Comparison of ENCODE assay signal across 7 mouse cellular contexts in the genomic region with DNA sequence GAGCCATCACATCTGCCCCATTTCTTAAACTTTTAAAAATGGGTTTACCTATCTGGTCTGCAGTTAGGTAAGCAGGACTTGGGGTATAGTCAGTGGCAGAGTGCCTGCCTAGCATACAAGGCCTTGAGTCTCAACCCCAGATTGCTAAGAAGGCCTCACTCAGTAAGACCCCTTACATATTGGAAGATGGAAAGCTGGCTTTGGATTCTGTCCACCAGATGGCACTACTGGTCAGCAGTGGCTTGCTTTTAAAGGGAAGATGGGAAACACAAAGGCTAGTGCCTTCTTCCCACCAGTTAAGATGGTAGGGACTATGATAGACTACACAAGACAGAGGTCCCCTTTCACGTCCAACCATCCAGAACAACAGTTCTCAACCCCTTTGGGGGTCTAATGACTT. TPM values are rescaled to one million over a fixed set of nuclear protein-coding genes. Genes with fewer than 3 reads are reported as not detected.
DNase-seq lines count a peak whose midpoint lies in the region; ATAC-seq and TF ChIP-seq lines count a peak whose summit lies in the region.

No protein-coding gene starts in this region.

- H3K27me3 ChIP-seq in kidney, embryonic 15.5 days: no peaks in the 10 kb centered on the region
- H3K27me3 ChIP-seq in MEL (ENCODE audit: control insufficient read depth in 1 of 2, insufficient read depth in 2 of 2, low read length in 2 of 2): no peaks in the 10 kb centered on the region
- no peaks in the 10 kb centered on the region for H3K27me3 ChIP-seq in neural tube, embryonic 13.5 days

- WGBS in kidney, embryonic 15.5 days: 65% methylated on average over 1 of the region's 1 CpGs
- WGBS in neural tube, embryonic 13.5 days: 73% methylated on average over 1 of the region's 1 CpGs

- TF ChIP-seq RAD21 in MEL (IDR thresholded peaks at IDR 0.05; ENCODE audit: low read depth, low read length): peak; percentile 78

- H3K9ac ChIP-seq in kidney, embryonic 15.5 days: no peak overlapping the region
- no peak overlapping the region for H3K9ac ChIP-seq in MEL (ENCODE audit: control insufficient read depth, low read depth, low read length, poor library complexity, severe bottlenecking)
- no peak overlapping the region for H3K9ac ChIP-seq in neural tube, embryonic 13.5 days

- no peaks in the 10 kb centered on the region; the same call in 1 of the 2 replicates for H3K79me2 ChIP-seq in MEL (ENCODE audit: control insufficient read depth, insufficient read depth, low read length, poor library complexity)

- H3K9me3 ChIP-seq in kidney, embryonic 15.5 days (replicated peaks): no peaks in the 10 kb centered on the region
- no peaks in the 10 kb centered on the region for H3K9me3 ChIP-seq in MEL (replicated peaks; ENCODE audit: insufficient read depth, low read length)
- H3K9me3 ChIP-seq in neural tube, embryonic 13.5 days: no peaks in the 10 kb centered on the region

- no peak overlapping the region for H3K4me2 ChIP-seq in kidney, embryonic 15.5 days
- H3K4me2 ChIP-seq in neural tube, embryonic 13.5 days: no peak overlapping the region

- H3K4me3 ChIP-seq in kidney, embryonic 15.5 days (replicated peaks): no peak overlapping the region
- H3K4me3 ChIP-seq in MEL (ENCODE audit: control insufficient read depth in 1 of 2, insufficient read depth in 1 of 2, low read depth in 2 of 2, low read length in 2 of 2): no peak overlapping the region
- H3K4me3 ChIP-seq in neural tube, embryonic 13.5 days: no peak overlapping the region

- H3K4me1 ChIP-seq in kidney, embryonic 15.5 days: no peaks in the 10 kb centered on the region
- no peaks in the 10 kb centered on the region for H3K4me1 ChIP-seq in MEL (ENCODE audit: control insufficient read depth in 1 of 2, insufficient read depth in 2 of 2, low read length in 2 of 2)
- H3K4me1 ChIP-seq in neural tube, embryonic 13.5 days (replicated peaks): no peaks in the 10 kb centered on the region

- no peak overlapping the region for H3K27ac ChIP-seq in kidney, embryonic 15.5 days
- no peak overlapping the region for H3K27ac ChIP-seq in MEL (ENCODE audit: control insufficient read depth, low read depth, low read length)
- no peak overlapping the region for H3K27ac ChIP-seq in neural tube, embryonic 13.5 days (replicated peaks)

- no peak for TF ChIP-seq POLR2A in MEL (IDR thresholded peaks at IDR 0.05; ENCODE audit: control insufficient read depth in 1 of 2, insufficient read depth in 1 of 2, low read depth in 1 of 2, low read length in 2 of 2, poor library complexity in 1 of 2)

- no peak for ATAC-seq in kidney, embryonic 15.5 days (replicated peaks; ENCODE audit: low FRiP score)
- 0 out of 2 replicates have a peak, but pooled peaks have one; percentile 36 for ATAC-seq in neural tube, embryonic 13.5 days (ENCODE audit: low read depth)

- peaks cover 35% of the 10 kb centered on the region for H3K36me3 ChIP-seq in kidney, embryonic 15.5 days
- H3K36me3 ChIP-seq in MEL (ENCODE audit: control insufficient read depth in 1 of 2, insufficient read depth in 2 of 2, low read length in 2 of 2): peaks cover 0 to 8% of the 10 kb centered on the region in 2 experiments; a peak in 3 of 4 replicates
- H3K36me3 ChIP-seq in neural tube, embryonic 13.5 days: peaks cover 47% of the 10 kb centered on the region

- TF ChIP-seq EP300 in MEL (IDR thresholded peaks at IDR 0.05; ENCODE audit: low read depth in 1 of 2, low read length in 2 of 2): no peak

- DNase-seq in kidney, adult 11 months: peak; percentile 27
- DNase-seq in B cell, adult 2 months: peak; percentile 48 to 51
- DNase-seq in MEL (ENCODE audit: low read depth, low spot score): peak; percentile 61
- peak; percentile 79 for DNase-seq in embryo, embryonic 10.5 days (ENCODE audit: low spot score)
- DNase-seq in kidney, postnatal 4 days: peak; percentile 73 to 79

- TF ChIP-seq CTCF in MEL (IDR thresholded peaks at IDR 0.05 in 2 of 3, conservative IDR thresholded peaks at IDR 0.05 in 1 of 3; ENCODE audit: control insufficient read depth in 1 of 3, insufficient read depth in 1 of 3, low read depth in 2 of 3, low read length in 3 of 3, poor library complexity in 1 of 3, severe bottlenecking in 1 of 3): peak; percentile 63 to 85 (median 75)

TF ChIP-seq in MEL, 35 proteins besides CTCF, POLR2A, EP300 and RAD21:
- TF ChIP-seq SMC3 (IDR thresholded peaks at IDR 0.05; ENCODE audit: low read depth, low read length): peak; percentile 80
- peak; percentile 74 for TF ChIP-seq ZC3H11A (IDR thresholded peaks at IDR 0.05; ENCODE audit: low read depth, low read length)
- no peak for TF ChIP-seq TAL1 (IDR thresholded peaks at IDR 0.05; ENCODE audit: low read length)
TF ChIP-seq in MEL: peak in this region for 2.

RNA-seq across cellular contexts. Expression of gene Nrbf2, which starts 20.3 kb away (rescaled TPM):
- polyA plus RNA-seq in kidney, embryonic 15.5 days (2015; fragmentation: Nextera tagmentation; extraction: Ambion mirVana): 34.9 and 35.6 TPM in 2 replicates
- 18.5 and 19.5 TPM in 2 replicates for total RNA-seq in MEL (2012; rRNA removed)
- 10 to 100 TPM in 1 of 2 experiments, not detected in 1; 38.9 TPM for polyA plus RNA-seq in MEL (2012; ENCODE audit: insufficient read depth in 1 of 2, insufficient read length in 2 of 2, low read depth in 1 of 2, low replicate concordance in 2 of 2, missing spikeins in 1 of 2)
- polyA plus RNA-seq in neural tube, embryonic 13.5 days (2015; fragmentation: Nextera tagmentation; extraction: Ambion mirVana): 40.9 and 42.2 TPM in 2 replicates

Comparison
In these comparisons a context has a peak if more than half of its experiments do, and no peak if none do; other contexts are left out.
1. DNase-seq: peak in every context shown above with its lines; median percentile 79 in embryo, embryonic 10.5 days; 76 in kidney, postnatal 4 days; 61 in MEL; 50 in B cell, adult 2 months; 27 in kidney, adult 11 months.